Mouse (Mus musculus): Measurements from ENCODE around the gene Coa6. TPM values are rescaled to one million over a fixed set of nuclear protein-coding genes. Genes with fewer than 3 reads are reported as not detected.

The Coa6 gene
- polyA plus RNA-seq, 1 experiment from 2014 or later, result 47.7 TPM

- Histone ChIP-seq H3K9ac (no peak overlapping the region), H3K4me2 (no peak overlapping the region), H3K4me1 (ENCODE audit: insufficient read depth) (no peaks in the 10 kb centered on the region), H3K9me3 (ENCODE audit: low read depth, low read length) (no peaks in the 10 kb centered on the region), H3K27ac (ENCODE audit: low read depth) (no peak overlapping the region), H3K27me3 (ENCODE audit: insufficient read depth, low read length) (no peaks in the 10 kb centered on the region), H3K36me3 (ENCODE audit: insufficient read depth) (peaks cover 58% of the 10 kb centered on the region), H3K4me3 (ENCODE audit: low read depth, low read length) (no peak overlapping the region)
- no peak for TF ChIP-seq CTCF (IDR thresholded peaks at IDR 0.05; ENCODE audit: low read depth)
- no peak for DNase-seq
- WGBS, result 72% methylated on average over 7 of the region's 7 CpGs
- ATAC-seq (ENCODE audit: insufficient read depth), result no peak
Measured at GRCm38 (mm10) chr8:126461735-126462134, 39.4 kb downstream of the Coa6 start.

DNA sequence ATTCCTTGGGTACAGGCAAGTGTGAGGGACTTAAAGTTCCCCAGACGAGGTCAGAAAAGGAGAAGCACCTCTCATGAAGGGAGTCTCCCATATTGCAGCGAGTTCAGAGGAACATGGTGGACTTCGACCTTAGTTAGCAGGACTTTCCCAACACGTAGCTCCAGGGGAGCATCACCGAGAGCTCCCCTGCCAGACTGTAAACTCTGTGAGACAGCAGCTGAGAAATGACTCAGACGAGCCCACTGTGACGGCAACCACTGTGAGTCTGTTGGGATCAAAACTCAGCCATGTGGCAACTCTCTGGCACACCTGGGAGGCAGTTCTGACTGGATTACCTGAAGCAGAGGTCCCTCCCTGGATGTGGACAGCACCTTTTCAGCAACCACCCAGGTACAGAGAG lies 41.8 kb downstream of the Coa6 start:
- Histone ChIP-seq H3K27me3 (ENCODE audit: insufficient read depth, low read length) (no peaks in the 10 kb centered on the region), H3K9me3 (ENCODE audit: low read depth, low read length) (no peaks in the 10 kb centered on the region), H3K9ac (no peak overlapping the region), H3K4me1 (ENCODE audit: insufficient read depth) (no peaks in the 10 kb centered on the region), H3K27ac (ENCODE audit: low read depth) (no peak overlapping the region), H3K36me3 (ENCODE audit: insufficient read depth) (peaks cover 53% of the 10 kb centered on the region), H3K4me2 (no peak overlapping the region), H3K4me3 (ENCODE audit: low read depth, low read length) (no peak overlapping the region)
- 73% methylated on average over 7 of the region's 7 CpGs for WGBS
- ATAC-seq (ENCODE audit: insufficient read depth) (no peak), DNase-seq (no peak)
- TF ChIP-seq CTCF (IDR thresholded peaks at IDR 0.05; ENCODE audit: low read depth), result no peak

GRCm38 (mm10) chr8:126473802-126474298 lies 51.5 kb downstream of the Coa6 start:
- Histone ChIP-seq H3K36me3 (ENCODE audit: insufficient read depth) (peaks cover 11% of the 10 kb centered on the region), H3K9me3 (ENCODE audit: low read depth, low read length) (no peaks in the 10 kb centered on the region), H3K4me3 (ENCODE audit: low read depth, low read length) (peak overlapping the region; percentile 87), H3K4me1 (ENCODE audit: insufficient read depth) (peaks cover 7% of the 10 kb centered on the region; the same call in 1 of the 2 replicates), H3K9ac (peak overlapping the region; percentile 72), H3K27ac (ENCODE audit: low read depth) (no peak overlapping the region), H3K4me2 (peak overlapping the region; percentile 90), H3K27me3 (ENCODE audit: insufficient read depth, low read length) (0 out of 2 replicates have a peak, but pooled peaks cover 4% of the 10 kb centered on the region)
- no peak for TF ChIP-seq CTCF (IDR thresholded peaks at IDR 0.05; ENCODE audit: low read depth)
- 11% methylated on average over 16 of the region's 16 CpGs for WGBS
- DNase-seq, result no peak
- ATAC-seq (ENCODE audit: insufficient read depth), result no peak; the same call in 1 of the 2 replicates

GRCm38 (mm10) chr8:126474299-126475187 lies 52.2 kb downstream of the Coa6 start, which contains the start of gene Tarbp1:
TSS of gene Tarbp1 (minus strand) at chr8:126475065.
- TF ChIP-seq CTCF (IDR thresholded peaks at IDR 0.05; ENCODE audit: low read depth), result no peak
- H3K4me3 ChIP-seq (ENCODE audit: low read depth, low read length), result peak within 1 kb of the TSS; percentile 87
- H3K9me3 ChIP-seq (ENCODE audit: low read depth, low read length), result no peaks in the 10 kb centered on the region

More at GRCm38 (mm10) chr8:126474299-126475187, 52.2 kb downstream of the Coa6 start, which contains the start of gene Tarbp1:
- Histone ChIP-seq H3K36me3 (ENCODE audit: insufficient read depth) (peaks cover 6% of the 10 kb centered on the region), H3K27ac (ENCODE audit: low read depth) (peak within 1 kb of the TSS; percentile 83), H3K4me1 (ENCODE audit: insufficient read depth) (peaks cover 7% of the 10 kb centered on the region; the same call in 1 of the 2 replicates), H3K9ac (peak within 1 kb of the TSS; percentile 72), H3K4me2 (peak within 1 kb of the TSS; percentile 90), H3K27me3 (ENCODE audit: insufficient read depth, low read length) (0 out of 2 replicates have a peak, but pooled peaks cover 4% of the 10 kb centered on the region)
- WGBS, result under 1% methylated on average over 116 of the region's 124 CpGs
- DNase-seq (peak; percentile 96), ATAC-seq (ENCODE audit: insufficient read depth) (peak; percentile 95)

Other genes with a start within 250 kb of the Coa6 start
- 0.42 and 0.53 TPM in 2 replicates for gene Slc35f3, start 124.0 kb upstream of the Coa6 start, polyA plus RNA-seq (2014; fragmentation: Nextera tagmentation; extraction: Ambion mirVana)
- 5.0 TPM in 2 replicates for gene Tarbp1, start 52.5 kb downstream of the Coa6 start, polyA plus RNA-seq (2014; fragmentation: Nextera tagmentation; extraction: Ambion mirVana)
- 8.9 and 9.3 TPM in 2 replicates for gene Irf2bp2, start 171.5 kb downstream of the Coa6 start, polyA plus RNA-seq (2014; fragmentation: Nextera tagmentation; extraction: Ambion mirVana)

Data from lung, embryonic 14.5 days (tissue).